Comparison of ENCODE assay signal across 15 mouse cellular contexts in the genomic region with DNA sequence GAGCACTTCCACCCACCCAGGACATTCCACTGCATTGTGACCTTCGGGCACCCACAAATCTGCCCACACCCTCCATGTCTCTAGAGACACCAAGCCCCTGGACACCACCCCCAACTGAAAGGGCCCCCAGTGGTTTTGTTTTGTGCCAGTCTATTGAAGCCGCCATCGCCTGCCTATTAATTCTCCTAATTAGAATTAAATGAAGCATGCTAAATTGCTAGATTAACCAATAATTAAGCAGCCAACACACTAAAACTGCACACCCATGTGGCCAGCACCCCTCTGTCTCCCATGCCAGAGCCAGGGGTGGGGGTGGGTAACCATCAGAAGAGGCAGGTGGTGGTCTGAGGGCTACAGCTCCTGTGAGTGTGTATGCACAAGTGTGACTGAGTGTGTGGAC.
A peak's percentile ranks its signal among the peaks of the same experiment; 100 is the strongest.
DNase-seq lines count a peak whose midpoint lies in the region; ATAC-seq and TF ChIP-seq lines count a peak whose summit lies in the region.
"Had no signal": no experiment of that assay in that cellular context is flagged by ENCODE, and none has a peak within 500 bp of the region (broad histone marks: within the 10 kb centered on the region; RNA-seq: fewer than 3 reads in every experiment).

No protein-coding gene starts in this region.

- H3K4me1 ChIP-seq in forebrain, embryonic 12.5 days, result peaks cover 26% of the 10 kb centered on the region
- no peaks in the 10 kb centered on the region for H3K4me1 ChIP-seq in forebrain, postnatal 0 days (ENCODE audit: insufficient read depth)
- H3K4me1 ChIP-seq in neural tube, embryonic 12.5 days, result peaks cover 21% of the 10 kb centered on the region
- H3K4me1 ChIP-seq in neural tube, embryonic 14.5 days (ENCODE audit: control insufficient read depth, insufficient read depth, low read length), result peaks cover 14% of the 10 kb centered on the region; the same call in 1 of the 2 replicates
- H3K4me1 ChIP-seq in intestine, embryonic 15.5 days (replicated peaks), result no peaks in the 10 kb centered on the region
- H3K4me1 ChIP-seq: embryonic facial prominence, embryonic 15.5 days; liver, embryonic 15.5 days; lung, embryonic 15.5 days; megakaryocyte, embryonic 14.5 days had no signal

- ATAC-seq in forebrain, embryonic 12.5 days (ENCODE audit: low FRiP score), result peak; percentile 63
- ATAC-seq in forebrain, postnatal 0 days, result no peak
- peak; percentile 45; the same call in 1 of the 2 replicates for ATAC-seq in neural tube, embryonic 12.5 days (ENCODE audit: low FRiP score, low read depth)
- peak; percentile 18 for ATAC-seq in neural tube, embryonic 14.5 days (ENCODE audit: low read depth)
- no peak for ATAC-seq in intestine, embryonic 15.5 days
- ATAC-seq: CD4-positive, CD25-positive, alpha-beta regulatory T cell, adult 4 months had no signal

- no peak overlapping the region for H3K4me3 ChIP-seq in forebrain, embryonic 12.5 days (replicated peaks)
- no peak overlapping the region for H3K4me3 ChIP-seq in forebrain, postnatal 0 days (ENCODE audit: low read depth, low read length)
- no peak overlapping the region for H3K4me3 ChIP-seq in neural tube, embryonic 12.5 days
- no peak overlapping the region for H3K4me3 ChIP-seq in neural tube, embryonic 14.5 days (ENCODE audit: low read depth, low read length)
- H3K4me3 ChIP-seq in intestine, embryonic 15.5 days (replicated peaks), result no peak overlapping the region
- H3K4me3 ChIP-seq: embryonic facial prominence, embryonic 15.5 days; liver, embryonic 15.5 days; lung, embryonic 15.5 days; megakaryocyte, embryonic 14.5 days; midbrain, embryonic 13.5 days had no signal

- 0 out of 2 replicates have a peak overlapping the region, but pooled peaks have one; percentile 6 for H3K4me2 ChIP-seq in forebrain, embryonic 12.5 days
- no peak overlapping the region for H3K4me2 ChIP-seq in forebrain, postnatal 0 days (ENCODE audit: low read depth)
- H3K4me2 ChIP-seq in neural tube, embryonic 12.5 days (replicated peaks), result no peak overlapping the region
- no peak overlapping the region for H3K4me2 ChIP-seq in neural tube, embryonic 14.5 days (ENCODE audit: low read depth, low read length)
- H3K4me2 ChIP-seq in intestine, embryonic 15.5 days (replicated peaks), result no peak overlapping the region
- H3K4me2 ChIP-seq: embryonic facial prominence, embryonic 15.5 days; heart, embryonic 11.5 days; liver, embryonic 15.5 days; lung, embryonic 15.5 days; midbrain, embryonic 13.5 days had no signal

- TF ChIP-seq CTCF in forebrain, postnatal 0 days (IDR thresholded peaks at IDR 0.05; ENCODE audit: low read depth), result no peak

- no peaks in the 10 kb centered on the region for H3K9me3 ChIP-seq in forebrain, embryonic 12.5 days
- no peaks in the 10 kb centered on the region for H3K9me3 ChIP-seq in forebrain, postnatal 0 days (ENCODE audit: low read length)
- no peaks in the 10 kb centered on the region for H3K9me3 ChIP-seq in neural tube, embryonic 12.5 days
- no peaks in the 10 kb centered on the region for H3K9me3 ChIP-seq in neural tube, embryonic 14.5 days (ENCODE audit: control insufficient read depth, low read length)
- H3K9me3 ChIP-seq in intestine, embryonic 15.5 days, result no peaks in the 10 kb centered on the region
- H3K9me3 ChIP-seq: embryonic facial prominence, embryonic 15.5 days; liver, embryonic 15.5 days; lung, embryonic 15.5 days; megakaryocyte, embryonic 14.5 days; midbrain, embryonic 13.5 days had no signal

- no peak overlapping the region for H3K9ac ChIP-seq in forebrain, embryonic 12.5 days
- no peak overlapping the region for H3K9ac ChIP-seq in forebrain, postnatal 0 days
- no peak overlapping the region for H3K9ac ChIP-seq in neural tube, embryonic 12.5 days
- no peak overlapping the region for H3K9ac ChIP-seq in neural tube, embryonic 14.5 days (replicated peaks; ENCODE audit: low read depth, low read length)
- no peak overlapping the region for H3K9ac ChIP-seq in intestine, embryonic 15.5 days
- H3K9ac ChIP-seq: embryonic facial prominence, embryonic 15.5 days; liver, embryonic 15.5 days; lung, embryonic 15.5 days; midbrain, embryonic 13.5 days had no signal

- H3K36me3 ChIP-seq in forebrain, embryonic 12.5 days (replicated peaks), result no peaks in the 10 kb centered on the region
- no peaks in the 10 kb centered on the region for H3K36me3 ChIP-seq in forebrain, postnatal 0 days (ENCODE audit: insufficient read depth)
- no peaks in the 10 kb centered on the region for H3K36me3 ChIP-seq in neural tube, embryonic 12.5 days
- H3K36me3 ChIP-seq in neural tube, embryonic 14.5 days (ENCODE audit: control insufficient read depth, insufficient read depth, low read length), result no peaks in the 10 kb centered on the region
- H3K36me3 ChIP-seq in intestine, embryonic 15.5 days, result no peaks in the 10 kb centered on the region
- H3K36me3 ChIP-seq: embryonic facial prominence, embryonic 15.5 days; liver, embryonic 15.5 days; lung, embryonic 15.5 days; midbrain, embryonic 13.5 days had no signal

- WGBS in forebrain, embryonic 12.5 days, result 14% methylated on average over 3 of the region's 3 CpGs
- 19% methylated on average over 3 of the region's 3 CpGs for WGBS in forebrain, postnatal 0 days
- 59% methylated on average over 3 of the region's 3 CpGs for WGBS in neural tube, embryonic 12.5 days
- WGBS in neural tube, embryonic 14.5 days, result 51% methylated on average over 3 of the region's 3 CpGs
- 92% methylated on average over 3 of the region's 3 CpGs for WGBS in intestine, embryonic 15.5 days

- peaks cover 92% of the 10 kb centered on the region for H3K27me3 ChIP-seq in forebrain, embryonic 12.5 days
- peaks cover 70% of the 10 kb centered on the region for H3K27me3 ChIP-seq in forebrain, postnatal 0 days (ENCODE audit: insufficient read depth, low read length)
- peaks cover 56% of the 10 kb centered on the region for H3K27me3 ChIP-seq in neural tube, embryonic 12.5 days (replicated peaks)
- H3K27me3 ChIP-seq in neural tube, embryonic 14.5 days (ENCODE audit: control insufficient read depth, insufficient read depth, low read length), result peaks cover 28% of the 10 kb centered on the region
- peaks cover 33% of the 10 kb centered on the region for H3K27me3 ChIP-seq in intestine, embryonic 15.5 days (replicated peaks)

- DNase-seq in forebrain, postnatal 0 days, result no peak
- no peak for DNase-seq in neural tube, embryonic 10.5 days (ENCODE audit: extremely low spot score, low spot score)
- no peak for DNase-seq in heart, adult 18-20 months

- peak overlapping the region; percentile 56 for H3K27ac ChIP-seq in forebrain, embryonic 12.5 days
- H3K27ac ChIP-seq in forebrain, postnatal 0 days (ENCODE audit: low read depth, low read length), result no peak overlapping the region
- H3K27ac ChIP-seq in neural tube, embryonic 12.5 days, result no peak overlapping the region
- H3K27ac ChIP-seq in neural tube, embryonic 14.5 days (ENCODE audit: low read depth, low read length), result no peak overlapping the region
- no peak overlapping the region for H3K27ac ChIP-seq in intestine, embryonic 15.5 days
- H3K27ac ChIP-seq: embryonic facial prominence, embryonic 15.5 days; kidney, postnatal 0 days; liver, embryonic 15.5 days; lung, embryonic 15.5 days; midbrain, embryonic 13.5 days had no signal

Comparison
In these comparisons a context has a peak if more than half of its experiments do, and no peak if none do; other contexts are left out.
1. ATAC-seq: peak in forebrain, embryonic 12.5 days (single experiment), neural tube, embryonic 12.5 days (single experiment) and neural tube, embryonic 14.5 days (single experiment); none in forebrain, postnatal 0 days (single experiment) and intestine, embryonic 15.5 days (single experiment).